Mouse (Mus musculus) midbrain, embryonic 13.5 days (tissue): ENCODE results near the gene Bub1b. TPM values are rescaled to one million over a fixed set of nuclear protein-coding genes. Genes with fewer than 3 reads are reported as not detected.
"Not testable (repeated sequence)": the region's sequence is repeated elsewhere in the genome, so short reads cannot be mapped to it uniquely, and the experiment has no call there.

ENCODE experiments used
- ATAC-seq: fragments of 200-750 bp; cut with Nextera tagmentation; 2 replicates; pipeline ENCODE4 v1.8.0; 2017; ENCODE audit warnings: mild to moderate bottlenecking, moderate TSS enrichment, moderate library complexity
- H3K27ac ChIP-seq: fragments of 300-500 bp; sonication (generic); 2 replicates; pipeline ENCODE4 v1.5.1; 2015; ENCODE audit warnings: inconsistent platforms, mild to moderate bottlenecking, moderate library complexity
- H3K27me3 ChIP-seq: fragments of 300-500 bp; sonication (generic); 2 replicates; pipeline ENCODE4 v1.6.1; 2015; ENCODE audit warnings: mild to moderate bottlenecking, inconsistent platforms
- H3K36me3 ChIP-seq: fragments of 300-500 bp; sonication (generic); 2 replicates; pipeline ENCODE4 v1.6.1; 2015; ENCODE audit warnings: mild to moderate bottlenecking, inconsistent platforms
- H3K4me1 ChIP-seq: fragments of 300-500 bp; sonication (generic); replicated peaks from 2 replicates; pipeline ENCODE4 v1.6.1; 2015; ENCODE audit warnings: inconsistent platforms
- H3K4me2 ChIP-seq: fragments of 300-500 bp; sonication (generic); replicated peaks from 2 replicates; pipeline ENCODE4 v1.6.1; 2015; ENCODE audit warnings: moderate library complexity, mild to moderate bottlenecking, inconsistent platforms
- H3K4me3 ChIP-seq: fragments of 300-500 bp; sonication (generic); replicated peaks from 2 replicates; pipeline ENCODE4 v1.5.1; 2015; ENCODE audit warnings: mild to moderate bottlenecking, inconsistent platforms
- H3K9ac ChIP-seq: fragments of 300-500 bp; sonication (generic); replicated peaks from 2 replicates; pipeline ENCODE4 v1.6.1; 2015; ENCODE audit warnings: mild to moderate bottlenecking, inconsistent platforms
- H3K9me3 ChIP-seq: fragments of 300-500 bp; sonication (generic); 2 replicates; pipeline ENCODE4 v1.6.1; 2016; ENCODE audit warnings: mild to moderate bottlenecking, inconsistent platforms
- WGBS: fragments of 180-500 bp; shearing (Covaris S2); methylation state at CpG from one replicate; pipeline ENCODE4 v1.1.7; 2015; 5-methylcytosine and 5-hydroxymethylcytosine counted together
- polyA plus RNA-seq: library from polyadenylated mRNA; unstranded; fragments of >200 nt; fragmentation: Nextera tagmentation; extraction: Ambion mirVana; gene quantifications from 2 replicates; pipeline ENCODE4 v1.2.1, GENCODE M21; 2015

Bub1b gene
- polyA plus RNA-seq: 37.4 and 38.0 TPM in 2 replicates

- H3K9me3 ChIP-seq: no peaks in the 10 kb centered on the region
- 6% methylated on average over 41 of the region's 41 CpGs for WGBS
- H3K4me3 ChIP-seq: peak within 1 kb of the TSS; percentile 66
- H3K27ac ChIP-seq: no peak within 1 kb of the TSS
- peaks cover 29% of the 10 kb centered on the region for H3K4me1 ChIP-seq
- no peaks in the 10 kb centered on the region for H3K36me3 ChIP-seq
- peak; percentile 99 for ATAC-seq
- H3K9ac ChIP-seq: peak within 1 kb of the TSS; percentile 64
- peak within 1 kb of the TSS; percentile 87 for H3K4me2 ChIP-seq
- H3K27me3 ChIP-seq: no peaks in the 10 kb centered on the region
Observed at GRCm38 (mm10) chr2:118597673-118598568, at the start of gene Bub1b. Gene Bub1b, plus strand, starts transcription at chr2:118598211.

- H3K4me1 ChIP-seq: peaks cover 56% of the 10 kb centered on the region
- H3K27me3 ChIP-seq: peaks cover 27% of the 10 kb centered on the region
- peak; percentile 9; the same call in 1 of the 2 replicates for ATAC-seq
- no peaks in the 10 kb centered on the region for H3K36me3 ChIP-seq
- WGBS: 1% methylated on average over 18 of the region's 18 CpGs
- no peak overlapping the region for H3K27ac ChIP-seq
- H3K9me3 ChIP-seq: no peaks in the 10 kb centered on the region
- H3K9ac ChIP-seq: peak overlapping the region; percentile 83
- H3K4me2 ChIP-seq: peak overlapping the region; percentile 95
- peak overlapping the region; percentile 87 for H3K4me3 ChIP-seq
Observed at GRCm38 (mm10) chr2:118548421-118549221, 49.4 kb upstream of the Bub1b start.

- Histone ChIP-seq H3K9me3 (no peaks in the 10 kb centered on the region), H3K9ac (peak within 1 kb of the TSS; percentile 83), H3K27me3 (peaks cover 27% of the 10 kb centered on the region), H3K27ac (peak within 1 kb of the TSS; percentile 66), H3K4me3 (peak within 1 kb of the TSS; percentile 87), H3K4me1 (peaks cover 52% of the 10 kb centered on the region), H3K4me2 (peak within 1 kb of the TSS; percentile 95), H3K36me3 (no peaks in the 10 kb centered on the region)
- 2% methylated on average over 45 of the region's 45 CpGs for WGBS
- peak; percentile 92 for ATAC-seq
Observed at GRCm38 (mm10) chr2:118549507-118550473, 48.2 kb upstream of the Bub1b start, which contains the start of gene Bmf. Gene Bmf, minus strand, starts transcription at chr2:118549687.

GRCm38 (mm10) chr2:118551606-118552005, 46.4 kb upstream of the Bub1b start:
- no peak for ATAC-seq
- H3K27ac ChIP-seq: no peak overlapping the region
- H3K27me3 ChIP-seq: peaks cover 23% of the 10 kb centered on the region
- no peaks in the 10 kb centered on the region for H3K9me3 ChIP-seq
- 43% methylated on average over 2 of the region's 2 CpGs for WGBS
- H3K9ac ChIP-seq: no peak overlapping the region
- H3K4me2 ChIP-seq: no peak overlapping the region
- H3K4me1 ChIP-seq: peaks cover 34% of the 10 kb centered on the region
- no peak overlapping the region for H3K4me3 ChIP-seq
- H3K36me3 ChIP-seq: no peaks in the 10 kb centered on the region

- peak; percentile 66 for ATAC-seq
- 71% methylated on average over 15 of the region's 17 CpGs for WGBS
- H3K27me3 ChIP-seq, H3K9me3 ChIP-seq, H3K36me3 ChIP-seq: not testable (repeated sequence)
- Histone ChIP-seq H3K4me1 (peaks cover 12% of the 10 kb centered on the region; the same call in 1 of the 2 replicates), H3K4me2 (peak overlapping the region; percentile 55), H3K4me3 (peak overlapping the region; percentile 41), H3K27ac (peak overlapping the region; percentile 61), H3K9ac (peak overlapping the region; percentile 55; the same call in 1 of the 2 replicates)
Observed at GRCm38 (mm10) chr2:118554356-118554990, 43.5 kb upstream of the Bub1b start.

GRCm38 (mm10) chr2:118558426-118558825, 39.6 kb upstream of the Bub1b start:
- WGBS: 88% methylated on average over 3 of the region's 3 CpGs
- H3K9ac ChIP-seq: no peak overlapping the region
- H3K27ac ChIP-seq: no peak overlapping the region
- no peaks in the 10 kb centered on the region for H3K36me3 ChIP-seq
- H3K4me1 ChIP-seq: peaks cover 8% of the 10 kb centered on the region; the same call in 1 of the 2 replicates
- no peaks in the 10 kb centered on the region for H3K27me3 ChIP-seq
- H3K4me3 ChIP-seq: no peak overlapping the region
- H3K9me3 ChIP-seq: no peaks in the 10 kb centered on the region
- no peak overlapping the region for H3K4me2 ChIP-seq
- no peak for ATAC-seq

GRCm38 (mm10) chr2:118562015-118562414, 36.0 kb upstream of the Bub1b start:
- no peak for ATAC-seq
- Histone ChIP-seq H3K4me2 (no peak overlapping the region), H3K27me3 (no peaks in the 10 kb centered on the region), H3K27ac (no peak overlapping the region), H3K9me3 (no peaks in the 10 kb centered on the region), H3K36me3 (no peaks in the 10 kb centered on the region), H3K4me3 (no peak overlapping the region), H3K9ac (no peak overlapping the region), H3K4me1 (no peaks in the 10 kb centered on the region)
- WGBS: 87% methylated on average over 4 of the region's 4 CpGs

GRCm38 (mm10) chr2:118562431-118562830, 35.6 kb upstream of the Bub1b start:
- Histone ChIP-seq H3K36me3 (no peaks in the 10 kb centered on the region), H3K27ac (no peak overlapping the region), H3K4me1 (no peaks in the 10 kb centered on the region), H3K27me3 (no peaks in the 10 kb centered on the region), H3K4me2 (no peak overlapping the region), H3K9ac (no peak overlapping the region), H3K9me3 (no peaks in the 10 kb centered on the region), H3K4me3 (no peak overlapping the region)
- 94% methylated on average over 3 of the region's 3 CpGs for WGBS
- ATAC-seq: no peak

GRCm38 (mm10) chr2:118567179-118567578, 30.8 kb upstream of the Bub1b start:
- Histone ChIP-seq H3K36me3 (no peaks in the 10 kb centered on the region), H3K27ac (no peak overlapping the region), H3K4me2 (no peak overlapping the region), H3K4me1 (no peaks in the 10 kb centered on the region), H3K9ac (no peak overlapping the region), H3K4me3 (no peak overlapping the region), H3K27me3 (no peaks in the 10 kb centered on the region), H3K9me3 (no peaks in the 10 kb centered on the region)
- ATAC-seq: no peak
- WGBS: 92% methylated on average over 8 of the region's 8 CpGs

- no peak overlapping the region for H3K9ac ChIP-seq
- no peak overlapping the region for H3K27ac ChIP-seq
- H3K4me2 ChIP-seq: no peak overlapping the region
- no peak for ATAC-seq
- WGBS: 88% methylated on average over 2 of the region's 2 CpGs
- no peaks in the 10 kb centered on the region for H3K9me3 ChIP-seq
- H3K27me3 ChIP-seq: no peaks in the 10 kb centered on the region
- H3K4me3 ChIP-seq: no peak overlapping the region
- no peaks in the 10 kb centered on the region for H3K4me1 ChIP-seq
- H3K36me3 ChIP-seq: no peaks in the 10 kb centered on the region
Observed at GRCm38 (mm10) chr2:118570939-118571338, 27.1 kb upstream of the Bub1b start.
